Mouse (Mus musculus) heart, postnatal 36 days (tissue): ENCODE data around the gene Ints5. TPM values are rescaled to one million over a fixed set of nuclear protein-coding genes. Genes with fewer than 3 reads are reported as not detected.
A peak's percentile ranks its signal among the peaks of the same experiment; 100 is the strongest.
"Not testable (repeated sequence)": the region's sequence is repeated elsewhere in the genome, so short reads cannot be mapped to it uniquely, and the experiment has no call there.

ENCODE experiments used
- DNase-seq, 2 experiments: peaks; one replicate each; pipeline ENCODE4 v3.0.0; 2021 to 2022
- intact Hi-C: fragments of 180-260 bp; cut with DNase I; formaldehyde crosslinking; loops from one replicate; pipeline ENCODE4 v1.15.1; 2025
- total RNA-seq, 2 experiments: library from RNA; stranded (reverse); gene quantifications; 2 replicates each; pipeline ENCODE4 v1.2.3; 2021

Gene Ints5
- total RNA-seq, 2 experiments from 2014 or later: 11.5 to 13.6 TPM

GRCm38 (mm10) chr19:8886916-8887584 lies 5.8 kb upstream of the Ints5 start:
- DNase-seq: no peak
- intact Hi-C loops: no loop called here

GRCm38 (mm10) chr19:8887585-8888463 lies 5.0 kb upstream of the Ints5 start:
- intact Hi-C loops: no loop called here
- DNase-seq: no peak

GRCm38 (mm10) chr19:8888511-8889385 lies 4.1 kb upstream of the Ints5 start, which contains the start of the genes 1810009A15Rik and Gm49416:
Gene 1810009A15Rik, plus strand, starts transcription at chr19:8888853.
Gene Gm49416, plus strand, starts transcription at chr19:8888926.
- intact Hi-C loops: no loop called here
- DNase-seq: peak; percentile 92 to 93

- intact Hi-C loops: no loop called here
Measured at GRCm38 (mm10) chr19:8895397-8895960, 2.7 kb downstream of the Ints5 start.

GRCm38 (mm10) chr19:8896231-8896630 lies 3.4 kb downstream of the Ints5 start:
- DNase-seq, intact Hi-C loops: not testable (repeated sequence)

More at GRCm38 (mm10) chr19:8895397-8895960, 2.7 kb downstream of the Ints5 start:
- DNase-seq: no peak

GRCm38 (mm10) chr19:8897211-8897864 lies 4.5 kb downstream of the Ints5 start:
- DNase-seq: peak; percentile 40 to 45
- intact Hi-C loops: not testable (repeated sequence)

- intact Hi-C loops: loop anchor here (2.0 kb wide), 1 partner anchor 23 kb away; the partner anchor contains the start of gene B3gat3
Measured at GRCm38 (mm10) chr19:8897865-8898495, 5.2 kb downstream of the Ints5 start, which contains the start of gene Ganab. Gene Ganab, plus strand, starts transcription at chr19:8898071.

GRCm38 (mm10) chr19:8898576-8898975 lies 5.8 kb downstream of the Ints5 start:
- no peak for DNase-seq
- intact Hi-C loops: loop anchor here (2.0 kb wide), 1 partner anchor 22 kb away; the partner anchor contains the start of gene B3gat3

More at GRCm38 (mm10) chr19:8897865-8898495, 5.2 kb downstream of the Ints5 start, which contains the start of gene Ganab:
- DNase-seq: peak; percentile 92 to 93

GRCm38 (mm10) chr19:8899079-8899478 lies 6.3 kb downstream of the Ints5 start:
- intact Hi-C loops: loop anchor here (2.0 kb wide), 1 partner anchor 22 kb away; the partner anchor contains the start of gene B3gat3

GRCm38 (mm10) chr19:8903412-8903811 lies 10.6 kb downstream of the Ints5 start:
- no peak for DNase-seq
- intact Hi-C loops: no loop called here

More at GRCm38 (mm10) chr19:8899079-8899478, 6.3 kb downstream of the Ints5 start:
- no peak for DNase-seq

GRCm38 (mm10) chr19:8908531-8908930 lies 15.7 kb downstream of the Ints5 start:
- intact Hi-C loops: no loop called here

GRCm38 (mm10) chr19:8911810-8912209 lies 19.0 kb downstream of the Ints5 start:
- intact Hi-C loops: no loop called here
- DNase-seq: no peak

More at GRCm38 (mm10) chr19:8908531-8908930, 15.7 kb downstream of the Ints5 start:
- DNase-seq: no peak

- intact Hi-C loops: no loop called here
- DNase-seq: no peak
Measured at GRCm38 (mm10) chr19:8914212-8914611, 21.4 kb downstream of the Ints5 start.

GRCm38 (mm10) chr19:8919000-8919399 lies 26.2 kb downstream of the Ints5 start:
- no peak for DNase-seq
- intact Hi-C loops: no loop called here

GRCm38 (mm10) chr19:8919684-8920072 lies 26.9 kb downstream of the Ints5 start:
- intact Hi-C loops: loop anchor here (2.0 kb wide), 1 partner anchor 21 kb away; the partner anchor contains the start of gene Ganab
- no peak for DNase-seq

- peak; percentile 97 for DNase-seq
- intact Hi-C loops: loop anchor here (2.0 kb wide), 1 partner anchor 21 kb away; the partner anchor contains the start of gene Ganab
Measured at GRCm38 (mm10) chr19:8920073-8920736, 27.4 kb downstream of the Ints5 start, which contains the start of gene B3gat3. Gene B3gat3, plus strand, starts transcription at chr19:8920374.

- intact Hi-C loops: loop anchor here (2.0 kb wide), 1 partner anchor 22 kb away; the partner anchor contains the start of gene Ganab
- DNase-seq: no peak
Measured at GRCm38 (mm10) chr19:8920836-8921291, 28.1 kb downstream of the Ints5 start.

GRCm38 (mm10) chr19:8921741-8922140 lies 28.9 kb downstream of the Ints5 start:
- DNase-seq: no peak
- intact Hi-C loops: loop anchor here (2.0 kb wide), 1 partner anchor 23 kb away; the partner anchor contains the start of gene Ganab
